Mouse (Mus musculus): ENCODE measurements around the gene Rbm34. TPM values are rescaled to one million over a fixed set of nuclear protein-coding genes. Genes with fewer than 3 reads are reported as not detected.
"Not testable (repeated sequence)": the region's sequence is repeated elsewhere in the genome, so short reads cannot be mapped to it uniquely, and the experiment has no call there.

Gene Rbm34
- polyA plus RNA-seq, 1 experiment from 2014 or later = 23.9 TPM

GRCm38 (mm10) chr8:126978535-126978934 is 7.7 kb upstream of the Rbm34 start:
- H3K9ac ChIP-seq (replicated peaks; ENCODE audit: low read depth, low read length); ATAC-seq; H3K4me2 ChIP-seq (ENCODE audit: low read length); H3K27me3 ChIP-seq (replicated peaks; ENCODE audit: control insufficient read depth, insufficient read depth, low read length); H3K4me3 ChIP-seq (replicated peaks; ENCODE audit: low read length); H3K9me3 ChIP-seq (ENCODE audit: control insufficient read depth, low read length); H3K4me1 ChIP-seq (replicated peaks; ENCODE audit: control insufficient read depth, insufficient read depth, low read length); H3K36me3 ChIP-seq (ENCODE audit: control insufficient read depth, insufficient read depth); H3K27ac ChIP-seq (ENCODE audit: low read length): not testable (repeated sequence)
- WGBS = 34% methylated on average over 2 of the region's 3 CpGs

GRCm38 (mm10) chr8:126978028-126978427 is 7.2 kb upstream of the Rbm34 start:
- no peak for ATAC-seq
- Histone ChIP-seq H3K27ac (ENCODE audit: low read length) (no peak overlapping the region), H3K27me3 (replicated peaks; ENCODE audit: control insufficient read depth, insufficient read depth, low read length) (peaks cover 6% of the 10 kb centered on the region; the same call in 1 of the 2 replicates), H3K9me3 (ENCODE audit: control insufficient read depth, low read length) (no peaks in the 10 kb centered on the region), H3K9ac (replicated peaks; ENCODE audit: low read depth, low read length) (no peak overlapping the region), H3K36me3 (ENCODE audit: control insufficient read depth, insufficient read depth) (no peaks in the 10 kb centered on the region), H3K4me2 (ENCODE audit: low read length) (no peak overlapping the region), H3K4me1 (replicated peaks; ENCODE audit: control insufficient read depth, insufficient read depth, low read length) (0 out of 2 replicates have a peak, but pooled peaks cover 2% of the 10 kb centered on the region), H3K4me3 (replicated peaks; ENCODE audit: low read length) (no peak overlapping the region)
- WGBS = 79% methylated on average over 10 of the region's 10 CpGs

GRCm38 (mm10) chr8:126976608-126977348 is 5.9 kb upstream of the Rbm34 start:
- Histone ChIP-seq H3K9ac (replicated peaks; ENCODE audit: low read depth, low read length) (no peak overlapping the region), H3K9me3 (ENCODE audit: control insufficient read depth, low read length) (no peaks in the 10 kb centered on the region), H3K27me3 (replicated peaks; ENCODE audit: control insufficient read depth, insufficient read depth, low read length) (peaks cover 6% of the 10 kb centered on the region; the same call in 1 of the 2 replicates), H3K4me3 (replicated peaks; ENCODE audit: low read length) (no peak overlapping the region), H3K4me1 (replicated peaks; ENCODE audit: control insufficient read depth, insufficient read depth, low read length) (0 out of 2 replicates have a peak, but pooled peaks cover 2% of the 10 kb centered on the region), H3K36me3 (ENCODE audit: control insufficient read depth, insufficient read depth) (no peaks in the 10 kb centered on the region), H3K27ac (ENCODE audit: low read length) (no peak overlapping the region), H3K4me2 (ENCODE audit: low read length) (no peak overlapping the region)
- 36% methylated on average over 8 of the region's 8 CpGs for WGBS
- ATAC-seq = no peak

- peaks cover 6% of the 10 kb centered on the region; the same call in 1 of the 2 replicates for H3K27me3 ChIP-seq (replicated peaks; ENCODE audit: control insufficient read depth, insufficient read depth, low read length)
- no peaks in the 10 kb centered on the region for H3K36me3 ChIP-seq (ENCODE audit: control insufficient read depth, insufficient read depth)
- no peak overlapping the region for H3K4me2 ChIP-seq (ENCODE audit: low read length)
- no peak overlapping the region for H3K9ac ChIP-seq (replicated peaks; ENCODE audit: low read depth, low read length)
- H3K4me1 ChIP-seq (replicated peaks; ENCODE audit: control insufficient read depth, insufficient read depth, low read length) = 0 out of 2 replicates have a peak, but pooled peaks cover 4% of the 10 kb centered on the region
- H3K4me3 ChIP-seq (replicated peaks; ENCODE audit: low read length) = no peak overlapping the region
- ATAC-seq = no peak
- no peaks in the 10 kb centered on the region for H3K9me3 ChIP-seq (ENCODE audit: control insufficient read depth, low read length)
- 7% methylated on average over 1 of the region's 1 CpGs for WGBS
- H3K27ac ChIP-seq (ENCODE audit: low read length) = no peak overlapping the region
Measured at GRCm38 (mm10) chr8:126975706-126976105, 4.8 kb upstream of the Rbm34 start.

GRCm38 (mm10) chr8:126974511-126974910 is 3.6 kb upstream of the Rbm34 start:
- no peak overlapping the region for H3K4me3 ChIP-seq (replicated peaks; ENCODE audit: low read length)
- no peaks in the 10 kb centered on the region for H3K36me3 ChIP-seq (ENCODE audit: control insufficient read depth, insufficient read depth)
- 72% methylated on average over 4 of the region's 4 CpGs for WGBS
- H3K4me2 ChIP-seq (ENCODE audit: low read length) = no peak overlapping the region
- H3K27ac ChIP-seq (ENCODE audit: low read length) = no peak overlapping the region
- H3K9me3 ChIP-seq (ENCODE audit: control insufficient read depth, low read length) = no peaks in the 10 kb centered on the region
- no peak overlapping the region for H3K9ac ChIP-seq (replicated peaks; ENCODE audit: low read depth, low read length)
- peaks cover 10% of the 10 kb centered on the region for H3K4me1 ChIP-seq (replicated peaks; ENCODE audit: control insufficient read depth, insufficient read depth, low read length)
- ATAC-seq = no peak
- H3K27me3 ChIP-seq (replicated peaks; ENCODE audit: control insufficient read depth, insufficient read depth, low read length) = peaks cover 5% of the 10 kb centered on the region; the same call in 1 of the 2 replicates

GRCm38 (mm10) chr8:126973686-126974265 is 2.9 kb upstream of the Rbm34 start:
- H3K4me3 ChIP-seq (replicated peaks; ENCODE audit: low read length) = no peak overlapping the region
- H3K4me2 ChIP-seq (ENCODE audit: low read length) = no peak overlapping the region
- no peaks in the 10 kb centered on the region for H3K9me3 ChIP-seq (ENCODE audit: control insufficient read depth, low read length)
- H3K9ac ChIP-seq (replicated peaks; ENCODE audit: low read depth, low read length) = no peak overlapping the region
- peaks cover 4% of the 10 kb centered on the region; the same call in 1 of the 2 replicates for H3K27me3 ChIP-seq (replicated peaks; ENCODE audit: control insufficient read depth, insufficient read depth, low read length)
- 0 out of 2 replicates have a peak, but pooled peaks cover 3% of the 10 kb centered on the region for H3K36me3 ChIP-seq (ENCODE audit: control insufficient read depth, insufficient read depth)
- H3K4me1 ChIP-seq (replicated peaks; ENCODE audit: control insufficient read depth, insufficient read depth, low read length) = peaks cover 10% of the 10 kb centered on the region
- no peak for ATAC-seq
- H3K27ac ChIP-seq (ENCODE audit: low read length) = no peak overlapping the region
- 76% methylated on average over 9 of the region's 9 CpGs for WGBS

- WGBS = 74% methylated on average over 2 of the region's 2 CpGs
Measured at GRCm38 (mm10) chr8:126972649-126973048, 1.8 kb upstream of the Rbm34 start.

GRCm38 (mm10) chr8:126972102-126972501 is 1.2 kb upstream of the Rbm34 start:
- no peak overlapping the region for H3K4me3 ChIP-seq (replicated peaks; ENCODE audit: low read length)
- 85% methylated on average over 2 of the region's 2 CpGs for WGBS
- H3K9me3 ChIP-seq (ENCODE audit: control insufficient read depth, low read length) = no peaks in the 10 kb centered on the region
- peaks cover 10% of the 10 kb centered on the region for H3K4me1 ChIP-seq (replicated peaks; ENCODE audit: control insufficient read depth, insufficient read depth, low read length)
- H3K27ac ChIP-seq (ENCODE audit: low read length) = no peak overlapping the region
- H3K9ac ChIP-seq (replicated peaks; ENCODE audit: low read depth, low read length) = no peak overlapping the region
- 0 out of 2 replicates have a peak, but pooled peaks cover 3% of the 10 kb centered on the region for H3K36me3 ChIP-seq (ENCODE audit: control insufficient read depth, insufficient read depth)
- H3K4me2 ChIP-seq (ENCODE audit: low read length) = no peak overlapping the region
- 0 out of 2 replicates have a peak, but pooled peaks cover 2% of the 10 kb centered on the region for H3K27me3 ChIP-seq (replicated peaks; ENCODE audit: control insufficient read depth, insufficient read depth, low read length)
- no peak for ATAC-seq

More at GRCm38 (mm10) chr8:126972649-126973048, 1.8 kb upstream of the Rbm34 start:
- ATAC-seq = no peak
- 0 out of 2 replicates have a peak, but pooled peaks cover 3% of the 10 kb centered on the region for H3K36me3 ChIP-seq (ENCODE audit: control insufficient read depth, insufficient read depth)
- H3K27ac ChIP-seq (ENCODE audit: low read length) = no peak overlapping the region
- H3K4me2 ChIP-seq (ENCODE audit: low read length) = no peak overlapping the region
- peaks cover 10% of the 10 kb centered on the region for H3K4me1 ChIP-seq (replicated peaks; ENCODE audit: control insufficient read depth, insufficient read depth, low read length)
- no peak overlapping the region for H3K9ac ChIP-seq (replicated peaks; ENCODE audit: low read depth, low read length)
- H3K9me3 ChIP-seq (ENCODE audit: control insufficient read depth, low read length) = no peaks in the 10 kb centered on the region
- no peak overlapping the region for H3K4me3 ChIP-seq (replicated peaks; ENCODE audit: low read length)
- H3K27me3 ChIP-seq (replicated peaks; ENCODE audit: control insufficient read depth, insufficient read depth, low read length) = 0 out of 2 replicates have a peak, but pooled peaks cover 2% of the 10 kb centered on the region

GRCm38 (mm10) chr8:126971314-126971664 is 418 bp upstream of the Rbm34 start:
- peak; percentile 37; the same call in 1 of the 2 replicates for ATAC-seq
- peaks cover 10% of the 10 kb centered on the region for H3K4me1 ChIP-seq (replicated peaks; ENCODE audit: control insufficient read depth, insufficient read depth, low read length)
- WGBS = 8% methylated on average over 13 of the region's 13 CpGs

More at GRCm38 (mm10) chr8:126971314-126971664, 418 bp upstream of the Rbm34 start:
- peak overlapping the region; percentile 53 for H3K4me2 ChIP-seq (ENCODE audit: low read length)
- H3K9ac ChIP-seq (replicated peaks; ENCODE audit: low read depth, low read length) = peak overlapping the region; percentile 44
- no peaks in the 10 kb centered on the region for H3K9me3 ChIP-seq (ENCODE audit: control insufficient read depth, low read length)
- H3K27ac ChIP-seq (ENCODE audit: low read length) = peak overlapping the region; percentile 62
- peak overlapping the region; percentile 72 for H3K4me3 ChIP-seq (replicated peaks; ENCODE audit: low read length)
- 0 out of 2 replicates have a peak, but pooled peaks cover 3% of the 10 kb centered on the region for H3K36me3 ChIP-seq (ENCODE audit: control insufficient read depth, insufficient read depth)
- no peaks in the 10 kb centered on the region for H3K27me3 ChIP-seq (replicated peaks; ENCODE audit: control insufficient read depth, insufficient read depth, low read length)

Measured in forebrain, embryonic 16.5 days (tissue).